Mouse (Mus musculus): ENCODE measurements around the gene Tagln. TPM values are rescaled to one million over a fixed set of nuclear protein-coding genes. Genes with fewer than 3 reads are reported as not detected.

Tagln gene
- polyA plus RNA-seq, 1 experiment = 103 TPM

GRCm38 (mm10) chr9:45979778-45980177 lies 43.9 kb upstream of the Tagln start:
- DNase-seq (ENCODE audit: low read depth in 1 of 2, low spot score in 2 of 2) = no peak
- 91% methylated on average over 2 of the region's 2 CpGs for WGBS
- Histone ChIP-seq H3K27me3 (ENCODE audit: control insufficient read depth, insufficient read depth, low read length) (no peaks in the 10 kb centered on the region), H3K4me1 (ENCODE audit: control insufficient read depth, insufficient read depth, insufficient read length) (peaks cover 8% of the 10 kb centered on the region; the same call in 1 of the 2 replicates), H3K36me3 (ENCODE audit: control insufficient read depth, insufficient read depth, low read length) (peaks cover 6% of the 10 kb centered on the region), H3K27ac (ENCODE audit: insufficient read depth, low read length) (no peak overlapping the region), H3K4me3 (ENCODE audit: extremely low read depth, insufficient read depth, insufficient read length) (no peak overlapping the region)
- TF ChIP-seq CTCF (IDR thresholded peaks at IDR 0.05; ENCODE audit: extremely low read depth, insufficient read depth, insufficient read length, insufficient replicate concordance) = no peak
- TF ChIP-seq POLR2A (IDR thresholded peaks at IDR 0.05; ENCODE audit: low read depth, low read length) = no peak

- WGBS = 83% methylated on average over 2 of the region's 2 CpGs
- no peaks in the 10 kb centered on the region for H3K4me1 ChIP-seq (ENCODE audit: control insufficient read depth, insufficient read depth, insufficient read length)
- H3K27ac ChIP-seq (ENCODE audit: insufficient read depth, low read length) = no peak overlapping the region
- no peak for TF ChIP-seq POLR2A (IDR thresholded peaks at IDR 0.05; ENCODE audit: low read depth, low read length)
- no peak for TF ChIP-seq CTCF (IDR thresholded peaks at IDR 0.05; ENCODE audit: extremely low read depth, insufficient read depth, insufficient read length, insufficient replicate concordance)
- peak in 1 of 2 experiments; percentile 18 for DNase-seq (ENCODE audit: low read depth in 1 of 2, low spot score in 2 of 2)
- H3K36me3 ChIP-seq (ENCODE audit: control insufficient read depth, insufficient read depth, low read length) = peaks cover 14% of the 10 kb centered on the region
- H3K27me3 ChIP-seq (ENCODE audit: control insufficient read depth, insufficient read depth, low read length) = no peaks in the 10 kb centered on the region
- H3K4me3 ChIP-seq (ENCODE audit: extremely low read depth, insufficient read depth, insufficient read length) = no peak overlapping the region
These were observed 41.0 kb upstream of the Tagln start for GRCm38 (mm10) chr9:45976884-45977283.

- TF ChIP-seq CTCF (IDR thresholded peaks at IDR 0.05; ENCODE audit: extremely low read depth, insufficient read depth, insufficient read length, insufficient replicate concordance) (no peak), POLR2A (IDR thresholded peaks at IDR 0.05; ENCODE audit: low read depth, low read length) (no peak)
- peaks cover 13% of the 10 kb centered on the region for H3K36me3 ChIP-seq (ENCODE audit: control insufficient read depth, insufficient read depth, low read length)
- peaks cover 2% of the 10 kb centered on the region; the same call in 1 of the 2 replicates for H3K4me1 ChIP-seq (ENCODE audit: control insufficient read depth, insufficient read depth, insufficient read length)
- WGBS = 93% methylated on average over 6 of the region's 6 CpGs
- no peak overlapping the region for H3K4me3 ChIP-seq (ENCODE audit: extremely low read depth, insufficient read depth, insufficient read length)
- no peak overlapping the region for H3K27ac ChIP-seq (ENCODE audit: insufficient read depth, low read length)
- H3K27me3 ChIP-seq (ENCODE audit: control insufficient read depth, insufficient read depth, low read length) = no peaks in the 10 kb centered on the region
- DNase-seq (ENCODE audit: low read depth in 1 of 2, low spot score in 2 of 2) = no peak
These were observed 27.7 kb upstream of the Tagln start for GRCm38 (mm10) chr9:45963577-45963976.

- 52% methylated on average over 2 of the region's 2 CpGs for WGBS
- DNase-seq (ENCODE audit: low read depth in 1 of 2, low spot score in 2 of 2) = no peak
- H3K27ac ChIP-seq (ENCODE audit: insufficient read depth, low read length) = no peak overlapping the region
- H3K27me3 ChIP-seq (ENCODE audit: control insufficient read depth, insufficient read depth, low read length) = no peaks in the 10 kb centered on the region
- no peak overlapping the region for H3K4me3 ChIP-seq (ENCODE audit: extremely low read depth, insufficient read depth, insufficient read length)
- TF ChIP-seq CTCF (IDR thresholded peaks at IDR 0.05; ENCODE audit: extremely low read depth, insufficient read depth, insufficient read length, insufficient replicate concordance) (no peak), POLR2A (IDR thresholded peaks at IDR 0.05; ENCODE audit: low read depth, low read length) (no peak)
- H3K36me3 ChIP-seq (ENCODE audit: control insufficient read depth, insufficient read depth, low read length) = peaks cover 6% of the 10 kb centered on the region
- H3K4me1 ChIP-seq (ENCODE audit: control insufficient read depth, insufficient read depth, insufficient read length) = peaks cover 2% of the 10 kb centered on the region; the same call in 1 of the 2 replicates
These were observed 26.0 kb upstream of the Tagln start for GRCm38 (mm10) chr9:45961855-45962254.

- Histone ChIP-seq H3K4me1 (ENCODE audit: control insufficient read depth, insufficient read depth, insufficient read length) (peaks cover 4% of the 10 kb centered on the region; the same call in 1 of the 2 replicates), H3K36me3 (ENCODE audit: control insufficient read depth, insufficient read depth, low read length) (no peaks in the 10 kb centered on the region), H3K27me3 (ENCODE audit: control insufficient read depth, insufficient read depth, low read length) (no peaks in the 10 kb centered on the region), H3K27ac (ENCODE audit: insufficient read depth, low read length) (no peak overlapping the region), H3K4me3 (ENCODE audit: extremely low read depth, insufficient read depth, insufficient read length) (no peak overlapping the region)
- TF ChIP-seq CTCF (IDR thresholded peaks at IDR 0.05; ENCODE audit: extremely low read depth, insufficient read depth, insufficient read length, insufficient replicate concordance) (no peak), POLR2A (IDR thresholded peaks at IDR 0.05; ENCODE audit: low read depth, low read length) (no peak)
- no peak for DNase-seq (ENCODE audit: low read depth in 1 of 2, low spot score in 2 of 2)
- WGBS = 46% methylated on average over 7 of the region's 7 CpGs
These were observed 23.8 kb upstream of the Tagln start for GRCm38 (mm10) chr9:45959661-45960060.

- DNase-seq (ENCODE audit: low read depth in 1 of 2, low spot score in 2 of 2) = no peak
- TF ChIP-seq POLR2A (IDR thresholded peaks at IDR 0.05; ENCODE audit: low read depth, low read length) = no peak
- no peak for TF ChIP-seq CTCF (IDR thresholded peaks at IDR 0.05; ENCODE audit: extremely low read depth, insufficient read depth, insufficient read length, insufficient replicate concordance)
- Histone ChIP-seq H3K36me3 (ENCODE audit: control insufficient read depth, insufficient read depth, low read length) (no peaks in the 10 kb centered on the region), H3K4me1 (ENCODE audit: control insufficient read depth, insufficient read depth, insufficient read length) (peaks cover 4% of the 10 kb centered on the region; the same call in 1 of the 2 replicates), H3K27me3 (ENCODE audit: control insufficient read depth, insufficient read depth, low read length) (no peaks in the 10 kb centered on the region), H3K27ac (ENCODE audit: insufficient read depth, low read length) (no peak overlapping the region), H3K4me3 (ENCODE audit: extremely low read depth, insufficient read depth, insufficient read length) (no peak overlapping the region)
- 80% methylated on average over 4 of the region's 4 CpGs for WGBS
These were observed 23.0 kb upstream of the Tagln start for GRCm38 (mm10) chr9:45958851-45959250.

GRCm38 (mm10) chr9:45958023-45958670 lies 22.3 kb upstream of the Tagln start:
- H3K4me3 ChIP-seq (ENCODE audit: extremely low read depth, insufficient read depth, insufficient read length) = no peak overlapping the region
- WGBS = 81% methylated on average over 7 of the region's 7 CpGs
- H3K4me1 ChIP-seq (ENCODE audit: control insufficient read depth, insufficient read depth, insufficient read length) = peaks cover 6% of the 10 kb centered on the region; the same call in 1 of the 2 replicates
- DNase-seq (ENCODE audit: low read depth in 1 of 2, low spot score in 2 of 2) = no peak
- no peaks in the 10 kb centered on the region for H3K36me3 ChIP-seq (ENCODE audit: control insufficient read depth, insufficient read depth, low read length)
- H3K27ac ChIP-seq (ENCODE audit: insufficient read depth, low read length) = no peak overlapping the region
- no peaks in the 10 kb centered on the region for H3K27me3 ChIP-seq (ENCODE audit: control insufficient read depth, insufficient read depth, low read length)
- TF ChIP-seq POLR2A (IDR thresholded peaks at IDR 0.05; ENCODE audit: low read depth, low read length) (no peak), CTCF (IDR thresholded peaks at IDR 0.05; ENCODE audit: extremely low read depth, insufficient read depth, insufficient read length, insufficient replicate concordance) (no peak)

All from spleen, adult 2 months (tissue).